Mouse (Mus musculus) right cerebral cortex, postnatal 36 days (tissue): Measurements from ENCODE around the gene Cdk5rap3.

Experiments
- DNase-seq, 2 experiments: peaks; one replicate each; pipeline ENCODE4 v3.0.0; 2022; ENCODE audit warnings: low spot score in 2 of 2, mixed read lengths in 1 of 2

The Cdk5rap3 gene

DNA sequence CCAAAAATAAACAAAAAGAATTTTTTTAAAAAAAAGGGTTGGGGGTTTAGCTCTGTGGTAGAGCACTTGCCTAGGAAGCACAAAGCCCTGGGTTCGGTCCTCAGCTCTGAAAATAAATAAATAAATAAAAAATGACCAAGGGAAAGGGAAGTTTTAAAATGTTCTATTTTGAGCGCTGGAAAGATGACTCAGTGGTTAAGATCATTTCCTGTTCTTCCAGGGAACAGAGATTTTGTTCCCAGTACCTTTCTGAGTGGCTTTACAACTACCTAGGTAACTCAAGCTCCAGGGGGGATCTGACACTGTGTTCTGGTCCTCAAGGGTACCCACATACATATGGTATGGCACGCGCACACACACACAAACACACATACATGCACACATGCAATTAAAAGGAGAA lies 20.4 kb downstream of the Cdk5rap3 start:
- no peak for DNase-seq

DNA sequence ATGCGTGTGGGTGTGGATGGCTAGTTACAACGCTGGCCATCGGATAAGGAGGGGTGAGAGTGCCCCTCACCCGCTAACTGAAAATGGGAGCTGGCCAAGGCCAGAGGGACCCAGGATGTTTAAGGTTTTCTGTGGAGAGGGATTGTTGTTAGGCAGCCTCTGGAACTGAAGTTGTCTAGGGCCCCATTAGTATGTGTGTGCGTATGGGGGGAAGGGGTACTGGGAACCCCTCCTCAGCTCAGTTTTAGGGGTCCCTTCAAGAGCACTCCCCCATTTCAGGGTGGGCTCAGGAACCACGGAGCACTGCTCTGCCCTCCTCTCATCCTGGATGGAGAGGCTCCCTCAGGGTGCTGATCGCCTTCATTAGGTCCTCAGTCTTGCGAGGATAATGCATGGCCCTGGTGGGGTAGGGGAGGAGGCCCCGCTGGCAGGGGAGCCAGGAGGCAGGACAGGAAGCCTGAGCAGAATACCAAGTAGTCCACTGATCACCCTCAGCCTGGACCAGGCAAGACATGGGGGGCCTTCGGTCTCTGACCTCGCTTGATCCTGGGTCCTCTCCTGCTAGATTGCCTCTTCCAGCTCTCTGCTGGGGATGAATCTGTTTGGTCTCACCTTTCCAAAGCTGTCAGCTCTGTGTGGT lies 23.0 kb downstream of the Cdk5rap3 start:
- DNase-seq: no peak

DNA sequence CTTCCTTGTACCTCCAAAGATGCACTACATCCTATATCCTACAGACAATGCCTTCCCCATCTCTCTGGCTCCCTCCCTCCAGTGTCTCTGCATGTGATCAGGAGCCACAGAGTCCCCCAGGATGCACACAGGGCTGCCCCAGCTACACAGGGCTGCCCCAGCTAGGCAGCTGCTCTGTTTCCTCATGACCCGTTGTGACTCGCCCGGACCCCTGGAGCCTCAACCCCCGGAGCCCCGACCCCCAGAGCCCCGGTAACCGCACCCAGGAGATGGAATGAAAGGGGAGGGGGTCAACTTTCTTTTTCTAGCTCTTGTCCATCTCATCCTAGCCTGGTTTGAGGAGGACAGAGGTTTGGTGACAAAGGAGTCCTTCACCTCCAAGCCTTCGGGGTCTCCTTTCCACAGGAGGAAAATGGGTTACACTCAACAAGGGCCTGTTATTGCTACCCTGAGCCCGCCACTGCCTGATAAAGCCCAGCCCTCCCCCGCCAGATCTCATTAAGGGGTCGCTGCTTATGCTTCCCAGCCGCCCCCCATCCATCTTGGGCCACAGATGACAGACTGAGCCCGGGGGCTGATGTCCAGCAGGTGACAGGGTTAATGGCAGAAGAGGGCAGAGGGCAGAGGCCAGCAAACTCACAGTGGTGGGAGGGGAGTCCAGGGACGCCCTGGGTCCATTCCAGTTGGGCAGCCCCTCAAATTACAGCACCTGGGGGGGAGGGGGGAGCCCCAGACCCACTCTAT lies 24.3 kb downstream of the Cdk5rap3 start:
- no peak for DNase-seq

DNA sequence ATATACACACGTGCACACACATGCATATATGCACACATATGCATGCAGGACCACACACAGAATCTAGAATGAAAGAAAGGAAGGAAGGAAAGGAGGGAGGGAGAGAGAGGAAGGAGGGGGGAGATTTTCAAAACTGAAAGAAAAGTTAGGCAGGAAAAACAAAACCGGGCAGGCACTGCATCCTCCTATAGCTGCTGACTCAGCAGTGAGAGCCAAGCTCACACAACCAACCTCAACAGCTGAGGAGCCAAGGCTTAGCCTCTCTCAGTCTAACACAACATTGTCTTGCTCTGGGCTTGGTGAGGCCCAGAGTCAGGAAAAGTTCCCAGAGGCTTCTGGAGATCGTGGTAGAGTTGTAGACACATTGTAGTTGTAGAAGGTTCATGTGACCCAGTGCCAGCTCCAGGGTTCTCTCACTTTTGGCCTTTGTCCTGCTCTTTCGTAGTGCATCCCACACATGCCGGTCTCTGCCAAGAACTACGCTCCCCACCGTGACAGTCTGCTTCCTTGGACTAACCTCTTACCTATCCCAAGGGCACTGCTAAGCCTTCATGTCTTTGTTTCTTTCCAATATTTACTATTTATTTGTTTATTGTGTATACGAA lies 29.3 kb downstream of the Cdk5rap3 start:
- no peak for DNase-seq

DNA sequence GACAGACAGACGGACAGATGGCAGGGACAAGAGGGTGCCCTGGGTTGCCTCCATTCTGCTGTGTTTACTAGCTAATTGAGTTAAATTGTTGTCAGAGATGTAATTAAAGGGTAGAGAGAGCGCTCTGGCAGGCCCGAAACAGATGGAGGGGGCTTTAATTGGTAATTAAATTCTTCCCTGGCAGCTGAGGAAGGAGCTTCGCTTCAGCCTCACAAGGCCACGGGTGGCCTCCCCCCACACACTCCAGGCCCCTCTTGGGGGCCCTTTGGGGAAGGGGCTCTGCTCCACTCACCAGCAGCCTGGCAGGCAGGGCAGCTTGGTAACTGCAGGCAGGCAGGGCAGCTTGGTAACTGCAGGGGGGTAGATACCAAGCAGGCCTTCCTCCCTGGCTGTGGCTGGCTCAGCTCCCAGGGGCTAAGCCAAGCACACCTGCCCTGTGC lies 30.4 kb downstream of the Cdk5rap3 start:
- no peak for DNase-seq

DNA sequence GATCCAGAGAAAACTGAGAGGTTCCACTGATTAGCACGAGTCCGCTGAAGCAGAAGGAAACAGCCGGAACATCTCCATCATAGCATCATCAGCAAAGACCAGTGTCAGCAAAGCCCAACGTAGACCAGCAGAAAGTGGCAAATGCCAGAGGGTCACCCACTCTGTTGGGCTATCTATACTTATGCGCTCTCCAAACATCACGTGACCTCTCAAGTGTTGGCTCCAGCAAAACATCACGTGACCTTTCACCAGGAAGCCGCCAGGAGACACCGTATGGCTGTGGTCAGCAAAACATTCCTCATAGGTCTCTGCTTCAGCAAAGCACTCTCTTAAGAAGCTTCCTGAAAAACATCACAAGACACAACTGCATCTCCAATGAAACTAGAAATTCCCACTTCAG lies 36.0 kb downstream of the Cdk5rap3 start:
- DNase-seq: no peak

DNA sequence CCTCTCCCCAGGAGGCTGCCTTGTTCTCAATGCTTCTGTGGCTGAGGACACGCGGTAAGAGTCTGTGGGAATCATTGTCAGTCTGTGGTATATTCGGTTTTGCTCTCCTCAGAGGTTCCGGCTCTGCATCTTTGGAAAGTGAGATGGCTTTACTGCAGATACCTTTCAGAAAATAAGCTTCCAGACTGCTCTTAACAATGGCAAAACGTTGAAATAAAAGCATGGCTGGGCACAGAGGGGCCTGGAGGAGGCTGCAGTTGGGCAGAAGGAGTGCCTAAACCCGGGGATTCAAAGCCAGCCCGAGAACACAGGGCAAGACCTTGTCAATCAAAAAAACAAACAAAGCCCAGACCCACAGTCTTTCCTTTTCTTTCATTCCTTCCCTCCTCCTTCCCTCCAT lies 36.9 kb downstream of the Cdk5rap3 start:
- no peak for DNase-seq

DNA sequence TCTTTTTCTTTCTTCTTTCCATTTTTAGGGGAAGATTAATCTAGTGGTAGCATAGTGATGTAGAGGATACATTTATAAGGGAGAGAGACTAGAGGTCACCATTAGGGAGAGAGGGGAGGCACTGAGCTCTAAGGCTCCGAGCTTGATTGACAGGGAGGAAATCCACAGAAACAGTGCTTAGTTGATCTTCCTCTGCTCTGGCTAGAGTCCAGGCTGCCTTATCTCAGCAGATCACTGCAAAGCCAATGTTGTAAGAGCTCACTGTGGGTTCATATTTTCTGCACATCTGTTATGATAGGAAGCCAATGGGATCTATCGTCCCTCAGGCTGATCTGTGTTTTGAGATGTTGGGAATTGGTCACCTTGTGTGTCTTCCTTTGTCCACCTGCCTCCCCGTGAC lies 37.6 kb downstream of the Cdk5rap3 start:
- no peak for DNase-seq

DNA sequence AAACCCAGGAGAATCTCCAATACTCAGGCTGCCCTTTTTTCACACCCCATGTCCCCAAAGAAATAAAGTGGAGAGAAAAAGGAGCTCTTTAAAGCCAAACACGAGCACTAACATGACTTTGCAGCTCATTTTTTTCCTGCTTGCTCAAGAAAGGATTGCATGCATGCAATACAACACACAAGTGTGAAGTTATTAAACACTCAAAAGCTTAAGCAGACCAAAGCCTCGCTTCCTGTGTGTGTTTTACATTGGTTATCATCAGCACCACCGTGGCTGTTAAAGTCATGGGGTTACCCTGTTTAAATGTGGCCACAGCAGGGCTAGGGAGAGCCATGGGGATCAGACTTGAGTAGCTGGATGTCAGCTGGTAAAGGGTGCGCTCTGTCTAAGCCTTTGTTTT lies 39.2 kb downstream of the Cdk5rap3 start:
- DNase-seq: no peak

DNA sequence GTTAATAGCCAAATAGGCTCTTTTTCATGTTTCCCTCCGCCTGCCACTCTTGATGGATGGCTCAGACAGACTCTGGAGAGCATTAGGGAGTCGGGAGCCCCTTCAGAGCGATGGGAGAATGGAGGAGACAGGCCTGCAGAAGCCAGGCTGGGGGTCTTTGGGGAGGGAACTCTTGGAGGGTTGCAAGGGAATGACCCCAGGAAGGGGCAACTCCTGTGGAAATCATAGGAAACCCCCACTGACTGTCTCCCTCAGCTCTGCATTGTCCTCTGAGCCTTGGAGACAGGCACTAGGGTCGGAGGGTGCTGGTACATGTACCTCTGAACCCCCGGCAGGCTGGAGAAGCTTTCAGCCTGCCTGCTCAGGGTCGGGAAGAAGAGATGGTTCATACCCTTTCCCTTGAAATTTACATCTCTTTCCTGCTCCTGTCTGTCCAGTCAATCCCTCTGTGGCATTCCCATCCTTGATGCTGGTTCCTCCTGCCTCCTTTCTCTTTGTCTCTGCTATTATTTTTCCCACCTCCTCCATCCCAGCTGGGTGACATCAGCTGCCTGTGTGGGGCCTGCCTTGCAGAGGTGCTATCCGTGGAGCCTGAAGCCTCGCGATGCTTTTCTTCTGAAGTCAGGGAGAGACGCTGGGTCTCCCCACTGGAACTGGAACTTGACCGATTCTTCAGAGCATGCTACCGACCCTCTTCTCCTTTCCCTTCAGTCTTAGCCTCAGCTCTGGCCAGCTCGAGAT lies 39.8 kb downstream of the Cdk5rap3 start:
- DNase-seq: no peak

DNA sequence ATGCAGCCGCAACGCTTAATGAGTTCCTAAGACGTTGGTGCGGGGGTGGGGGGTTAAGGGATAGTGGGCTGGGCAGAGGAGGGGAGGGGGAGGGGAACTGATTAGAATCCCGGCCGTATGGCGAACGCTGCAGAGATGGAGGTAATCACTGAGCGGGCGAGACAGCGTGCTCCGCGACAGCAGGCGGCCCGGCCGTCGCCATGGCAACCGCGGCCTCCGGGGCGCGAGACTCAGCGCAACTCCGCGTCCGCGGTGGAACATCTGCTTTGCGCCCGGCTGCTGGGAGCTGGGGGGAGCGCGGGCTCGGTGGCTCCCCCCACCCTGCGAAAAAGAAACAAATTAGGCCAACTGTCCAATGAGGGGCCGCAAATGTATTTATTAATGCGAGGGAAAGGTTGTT lies 40.6 kb downstream of the Cdk5rap3 start:
- peak; percentile 79 to 84 for DNase-seq

DNA sequence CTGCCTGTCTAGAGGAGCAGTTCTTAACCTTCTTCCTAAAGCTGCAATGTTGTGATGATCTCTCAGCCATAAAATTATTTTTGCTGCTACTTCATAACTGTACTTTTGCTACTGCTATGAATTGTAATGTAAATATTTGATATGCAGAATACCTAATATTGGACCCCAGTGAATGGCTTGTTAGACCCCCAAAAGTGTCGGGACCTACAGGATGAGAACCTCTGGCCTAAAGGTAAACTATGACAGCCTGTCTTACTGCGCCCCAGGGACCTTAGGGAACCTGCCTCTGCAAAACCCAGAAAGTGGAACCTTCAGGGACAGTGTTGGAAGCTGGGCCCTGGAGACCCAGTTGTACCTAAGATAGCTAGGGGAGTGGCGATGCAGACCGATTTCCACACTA lies 41.0 kb downstream of the Cdk5rap3 start:
- no peak for DNase-seq

DNA sequence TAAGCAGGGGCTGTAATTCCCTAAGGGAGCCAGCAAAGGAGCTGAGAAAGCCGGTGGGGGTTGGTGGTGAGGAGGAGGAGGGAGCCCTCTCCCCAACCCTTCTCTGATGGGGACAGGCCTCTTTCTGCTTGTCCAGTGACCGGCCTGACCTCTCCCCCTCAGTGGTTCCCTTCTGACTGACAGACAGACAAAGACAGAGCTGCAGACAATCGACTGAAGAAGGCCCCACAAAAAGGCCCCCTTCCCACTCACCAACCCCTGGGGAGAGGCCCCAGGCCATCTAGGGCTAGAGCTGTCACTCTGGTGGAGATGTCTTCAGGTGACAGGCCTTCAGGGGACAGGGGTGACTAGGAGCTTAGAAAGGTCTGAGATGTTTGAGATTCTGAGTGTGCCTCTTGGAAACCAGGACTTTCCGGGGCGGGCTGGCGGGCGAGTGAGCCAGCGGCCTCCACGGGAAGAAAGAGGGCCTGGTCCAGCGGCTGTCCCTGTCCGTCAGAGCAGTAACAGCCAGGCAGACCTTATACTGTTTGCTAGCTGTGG lies 42.6 kb downstream of the Cdk5rap3 start:
- no peak for DNase-seq

DNA sequence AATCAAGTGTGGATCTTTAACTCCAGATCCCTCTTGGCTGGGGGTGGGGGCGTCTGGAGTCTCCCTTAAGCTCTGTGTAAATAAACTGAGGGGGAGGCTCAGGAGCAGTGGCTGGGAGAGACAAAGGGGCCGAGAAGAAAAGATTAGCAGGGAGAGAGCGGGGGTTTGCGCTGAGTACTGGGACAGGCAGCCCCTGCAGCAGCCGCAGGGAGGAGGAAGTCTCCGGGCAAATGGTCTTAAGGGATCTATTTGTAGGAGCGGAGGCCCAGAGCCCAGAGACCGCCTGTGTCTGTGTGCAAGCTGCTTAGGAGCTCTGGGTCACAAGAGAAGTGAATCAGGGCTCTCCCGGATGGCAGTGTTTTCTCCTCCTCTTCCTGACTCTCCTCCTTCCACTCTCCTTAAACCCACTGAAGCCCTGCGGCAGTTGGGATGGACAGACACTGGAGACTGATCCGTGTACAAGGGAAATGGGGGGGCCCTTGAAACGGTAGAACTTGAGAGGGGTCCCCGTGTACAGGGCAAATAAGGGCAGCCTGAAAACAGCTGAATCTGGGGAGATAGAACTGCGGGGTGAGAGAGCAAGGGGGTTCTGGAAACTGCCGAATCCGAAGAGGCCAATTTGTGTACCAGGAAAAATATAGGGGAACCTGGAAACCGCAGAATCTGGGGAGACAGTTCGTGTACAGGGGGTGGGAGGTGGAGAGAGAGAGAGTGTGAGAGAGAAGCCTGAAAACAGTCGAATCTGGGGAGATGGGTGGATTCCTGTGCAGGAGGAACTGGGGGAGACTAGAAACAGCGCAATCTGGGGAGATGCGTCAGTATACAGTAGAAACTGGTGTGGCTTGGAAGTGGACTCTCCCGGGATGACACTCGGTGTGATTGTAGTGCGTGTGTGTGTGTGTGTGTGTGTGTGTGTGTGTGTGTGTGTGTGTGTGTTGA lies 43.6 kb downstream of the Cdk5rap3 start:
- no peak for DNase-seq

DNA sequence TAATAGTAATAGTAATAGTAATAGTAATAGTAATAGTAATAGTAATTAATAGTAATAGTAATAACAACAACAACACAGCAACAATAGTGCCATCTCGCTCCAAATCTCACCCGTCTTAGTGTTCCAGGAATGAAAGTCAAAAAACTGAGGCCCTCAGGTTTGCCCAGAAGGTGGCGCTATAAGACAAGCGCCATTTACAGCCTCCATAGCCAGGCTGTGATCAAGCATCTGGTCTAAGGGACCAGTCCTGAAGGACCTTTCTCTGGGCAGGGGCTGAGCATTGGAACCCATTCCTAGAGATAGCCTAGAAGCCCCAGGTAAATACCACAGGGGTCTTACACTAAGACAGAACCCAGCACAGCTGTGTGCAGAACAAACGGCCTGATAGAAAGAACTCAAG lies 49.1 kb downstream of the Cdk5rap3 start:
- peak; percentile 44 to 51 for DNase-seq

DNA sequence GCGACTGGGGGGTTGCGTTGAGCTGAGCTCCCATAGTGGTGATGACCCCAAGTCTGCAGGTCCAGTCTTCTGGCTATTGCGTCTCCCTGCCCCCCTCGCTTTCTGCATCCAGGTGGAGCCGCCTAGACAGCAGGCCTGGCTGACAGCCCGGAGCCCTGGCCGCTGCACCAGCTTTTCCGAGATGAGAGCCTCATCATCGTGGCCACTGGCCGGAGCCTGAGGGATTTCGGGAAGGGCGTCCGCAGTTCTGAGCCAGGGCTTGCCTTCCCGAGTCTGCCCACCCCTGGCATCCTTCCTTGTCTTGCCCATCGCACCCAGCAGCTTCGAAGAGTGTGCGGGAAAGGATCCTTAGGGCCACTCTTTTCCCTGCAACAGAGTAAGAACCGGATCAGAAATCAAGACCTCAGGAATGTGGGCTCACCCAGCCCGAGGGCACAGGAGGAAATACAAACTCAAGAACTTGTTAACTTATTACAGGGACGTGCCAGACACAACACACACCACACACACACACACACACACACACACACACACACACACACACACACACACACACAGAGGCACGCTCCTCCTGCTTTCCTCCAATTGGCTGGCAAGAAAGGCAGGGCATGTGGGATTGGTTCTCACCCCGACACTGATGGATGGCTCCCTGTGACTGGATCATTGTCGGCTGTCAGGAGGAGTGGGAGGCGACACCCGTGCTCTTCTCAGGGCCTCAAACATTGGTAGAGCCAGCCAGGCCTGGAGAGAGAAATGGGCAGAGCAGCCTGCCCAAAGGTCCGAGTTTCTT lies 52.9 kb downstream of the Cdk5rap3 start:
- no peak for DNase-seq

DNA sequence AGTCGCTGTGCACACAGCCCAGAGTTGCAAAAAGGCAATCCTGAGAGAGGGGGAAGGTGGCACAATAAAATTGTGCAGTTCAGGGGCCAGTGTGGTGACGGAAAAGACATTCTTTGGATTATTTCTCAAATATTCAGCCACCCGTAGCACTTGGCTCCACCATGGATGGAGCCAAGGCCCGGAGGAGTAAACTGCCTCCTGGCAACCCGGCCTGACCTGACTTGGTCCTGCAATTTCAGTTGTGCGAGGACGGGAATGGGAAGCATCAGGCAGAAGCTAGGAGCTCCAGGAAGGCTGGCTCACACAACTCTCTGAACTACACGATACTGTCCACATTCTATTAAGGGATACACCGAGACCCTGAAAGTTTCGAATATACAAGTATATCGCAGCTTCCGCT lies 53.8 kb downstream of the Cdk5rap3 start:
- no peak for DNase-seq

DNA sequence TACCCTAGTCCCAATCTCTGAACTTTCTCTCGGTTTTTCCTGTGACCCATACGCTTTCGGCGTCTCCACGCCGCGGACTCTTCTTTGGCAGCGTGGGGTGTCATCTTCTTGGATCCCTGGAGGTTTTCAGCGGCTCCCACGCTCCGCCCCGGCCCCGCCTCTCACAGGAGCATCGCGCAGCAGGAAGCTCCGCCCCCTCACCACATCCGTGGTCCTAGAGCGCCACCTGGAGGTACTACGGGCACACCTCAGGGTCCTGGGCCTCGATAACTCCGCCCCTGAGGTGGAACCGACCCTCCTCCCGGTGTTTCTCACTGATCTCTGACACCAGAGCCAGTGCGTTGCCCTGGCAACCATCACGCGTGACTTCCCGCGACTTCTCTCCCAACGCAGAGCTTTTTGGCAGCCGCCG lies 54.4 kb downstream of the Cdk5rap3 start:
- peak; percentile 88 to 89 for DNase-seq

DNA sequence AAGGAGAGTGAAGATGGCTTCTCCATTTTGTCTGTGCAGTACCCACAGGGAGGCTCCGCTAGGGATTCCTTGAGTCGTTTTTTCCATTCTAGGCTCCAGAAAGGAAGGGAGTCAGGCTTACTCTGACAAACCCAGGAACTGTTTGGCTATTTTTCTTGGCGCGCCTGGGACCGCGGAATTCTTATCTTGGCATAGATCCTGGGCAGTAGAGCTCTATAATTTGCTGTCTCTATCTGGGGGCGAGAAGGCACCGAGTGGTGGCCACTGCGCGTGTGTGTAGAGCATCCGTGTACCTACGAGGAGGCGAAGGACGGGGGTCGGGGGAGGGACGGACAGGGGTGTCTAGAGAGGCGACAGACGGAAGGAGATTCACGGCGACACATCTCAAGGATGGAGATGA lies 54.9 kb downstream of the Cdk5rap3 start:
- no peak for DNase-seq

DNA sequence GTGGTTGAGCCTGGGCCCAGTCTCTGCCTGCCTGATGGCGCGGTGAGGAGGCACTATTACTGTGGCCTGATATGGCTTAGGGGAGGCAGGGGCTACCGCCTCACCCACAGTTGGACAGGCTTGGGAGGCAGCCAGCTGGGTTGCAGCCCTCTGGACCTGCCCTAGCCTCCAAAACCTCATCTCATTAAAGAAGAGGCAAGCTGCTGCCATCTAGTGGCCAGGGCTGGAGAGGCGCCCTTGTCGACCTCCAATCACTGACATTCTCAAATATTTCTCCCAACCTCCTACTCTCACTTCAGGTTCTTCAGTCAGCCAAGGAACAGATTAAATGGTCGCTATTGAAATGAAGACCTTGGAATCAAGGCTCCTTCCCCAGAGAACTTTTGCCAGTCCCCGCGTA lies 55.7 kb downstream of the Cdk5rap3 start:
- DNase-seq: peak; percentile 32 to 47
